Mouse (Mus musculus) forebrain, embryonic 16.5 days (tissue): ENCODE measurements at regions not wholly inside any gene's neighbourhood (a gene's known extent, or its start where the extent isn't known, plus 50 kb on each side); places are given as distances from the start of the nearest gene placed in this dataset.

Experiments used
- ATAC-seq: fragments of 200-750 bp; cut with Nextera tagmentation; 2 replicates; pipeline ENCODE4 v1.8.0; 2017; ENCODE audit warnings: mild to moderate bottlenecking, moderate library complexity
- H3K27ac ChIP-seq: fragments of 300-500 bp; sonication (generic); 2 replicates; pipeline ENCODE4 v1.5.1; 2014; ENCODE audit warnings: low read length, control low read depth
- H3K27me3 ChIP-seq: fragments of 300-500 bp; sonication (generic); replicated peaks from 2 replicates; pipeline ENCODE4 v1.6.1; 2014; ENCODE audit warnings: low read length; ENCODE audit not compliant: control insufficient read depth, insufficient read depth
- H3K36me3 ChIP-seq: fragments of 300-500 bp; sonication (generic); 2 replicates; pipeline ENCODE4 v1.6.1; 2014; ENCODE audit not compliant: control insufficient read depth, insufficient read depth
- H3K4me1 ChIP-seq: fragments of 300-500 bp; sonication (generic); replicated peaks from 2 replicates; pipeline ENCODE4 v1.6.1; 2014; ENCODE audit warnings: low read length; ENCODE audit not compliant: control insufficient read depth, insufficient read depth
- H3K4me2 ChIP-seq: fragments of 300-500 bp; sonication (generic); 2 replicates; pipeline ENCODE4 v1.6.1; 2014; ENCODE audit warnings: mild to moderate bottlenecking, low read length, control low read depth
- H3K4me3 ChIP-seq: fragments of 300-500 bp; sonication (generic); replicated peaks from 2 replicates; pipeline ENCODE4 v1.5.1; 2014; ENCODE audit warnings: mild to moderate bottlenecking, low read length, control low read depth
- H3K9ac ChIP-seq: fragments of 300-500 bp; sonication (generic); replicated peaks from 2 replicates; pipeline ENCODE4 v1.6.1; 2014; ENCODE audit warnings: low read depth, low read length, control low read depth
- H3K9me3 ChIP-seq: fragments of 300-500 bp; sonication (generic); 2 replicates; pipeline ENCODE4 v1.6.1; 2016; ENCODE audit warnings: low read length; ENCODE audit not compliant: control insufficient read depth
- WGBS: fragments of 180-500 bp; shearing (Covaris S2); extraction: QIAGEN DNeasy Blood & Tissue Kit; methylation state at CpG from one replicate; pipeline ENCODE4 v1.1.7; 2014; 5-methylcytosine and 5-hydroxymethylcytosine counted together

GRCm38 (mm10) chr6:75357286-75357685 is 1140.3 kb downstream of the Gm9008 start:
- no peak overlapping the region for H3K9ac ChIP-seq
- no peak overlapping the region for H3K27ac ChIP-seq
- no peaks in the 10 kb centered on the region for H3K36me3 ChIP-seq
- ATAC-seq: no peak; the same call in 1 of the 2 replicates
- no peaks in the 10 kb centered on the region for H3K27me3 ChIP-seq
- no peak overlapping the region for H3K4me3 ChIP-seq
- no peak overlapping the region for H3K4me2 ChIP-seq
- no peaks in the 10 kb centered on the region for H3K9me3 ChIP-seq
- no peaks in the 10 kb centered on the region for H3K4me1 ChIP-seq

GRCm38 (mm10) chr6:75341055-75341454 is 1156.5 kb downstream of the Gm9008 start:
- Histone ChIP-seq H3K27ac (no peak overlapping the region), H3K9ac (no peak overlapping the region), H3K4me1 (no peaks in the 10 kb centered on the region), H3K36me3 (no peaks in the 10 kb centered on the region), H3K27me3 (no peaks in the 10 kb centered on the region), H3K4me2 (no peak overlapping the region), H3K9me3 (no peaks in the 10 kb centered on the region), H3K4me3 (no peak overlapping the region)
- ATAC-seq: peak; percentile 84
- 55% methylated on average over 4 of the region's 4 CpGs for WGBS
